Mouse (Mus musculus): ENCODE data around the gene Bcar3.

Bcar3 gene

DNA sequence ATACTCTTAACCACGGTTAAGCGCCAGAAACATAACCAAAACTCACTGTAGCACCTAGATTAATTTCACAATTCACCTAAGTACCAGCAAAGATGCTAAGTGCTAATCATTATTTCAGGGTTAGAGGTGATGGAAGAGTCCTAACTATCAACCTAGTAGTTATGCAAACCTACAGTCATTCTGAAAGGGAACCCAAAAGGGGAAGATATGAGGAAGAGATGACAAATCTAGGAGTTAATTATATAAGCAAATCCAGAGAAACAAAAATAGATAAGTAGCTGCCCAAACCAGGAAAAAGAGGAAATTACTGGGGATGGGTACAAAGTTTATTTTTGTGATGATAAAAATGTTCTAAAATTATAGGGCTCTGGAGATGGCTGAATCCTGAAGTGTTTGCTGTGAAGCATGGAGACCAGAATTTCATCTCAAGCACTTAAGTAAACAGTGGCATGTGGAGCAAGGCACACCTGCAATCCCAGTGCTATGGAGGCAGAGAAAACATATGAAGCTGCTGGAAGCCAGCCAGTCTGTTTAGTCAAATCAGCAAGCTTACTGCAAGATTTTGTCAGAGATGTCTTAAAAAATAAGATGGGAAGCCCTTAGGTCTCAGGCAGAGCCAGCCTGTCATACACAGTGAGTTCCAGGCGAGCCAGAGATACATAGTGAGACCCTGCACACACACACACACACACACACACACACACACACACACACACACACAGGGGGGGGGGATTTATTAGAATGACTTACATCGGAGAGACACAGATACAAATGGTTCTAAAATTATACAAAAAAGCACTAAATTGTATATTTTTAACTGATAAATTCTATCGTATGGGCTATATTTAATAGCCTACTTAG, 279.7 kb downstream of the Bcar3 start:
- DNase-seq (ENCODE audit: low spot score), result no peak

DNA sequence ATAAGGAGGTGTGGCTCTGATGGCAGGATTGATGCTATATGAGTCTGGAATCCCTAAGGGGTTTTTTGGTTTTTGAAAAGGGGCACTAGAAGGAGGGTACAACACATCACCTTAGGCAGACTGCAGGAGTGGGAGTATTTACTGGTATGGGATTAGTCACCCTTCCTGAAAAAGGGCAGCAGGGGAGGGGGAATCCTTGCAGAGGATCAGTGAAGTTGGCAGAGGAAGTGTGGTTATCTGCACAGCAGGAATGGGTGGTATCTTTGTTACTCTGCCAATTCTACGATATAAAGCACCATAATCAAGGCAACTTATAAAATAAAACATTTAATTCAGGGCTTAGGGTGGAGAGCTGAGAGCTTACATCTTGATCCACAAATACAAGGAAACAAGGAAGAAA, 281.0 kb downstream of the Bcar3 start:
- no peak for DNase-seq (ENCODE audit: low spot score)

DNA sequence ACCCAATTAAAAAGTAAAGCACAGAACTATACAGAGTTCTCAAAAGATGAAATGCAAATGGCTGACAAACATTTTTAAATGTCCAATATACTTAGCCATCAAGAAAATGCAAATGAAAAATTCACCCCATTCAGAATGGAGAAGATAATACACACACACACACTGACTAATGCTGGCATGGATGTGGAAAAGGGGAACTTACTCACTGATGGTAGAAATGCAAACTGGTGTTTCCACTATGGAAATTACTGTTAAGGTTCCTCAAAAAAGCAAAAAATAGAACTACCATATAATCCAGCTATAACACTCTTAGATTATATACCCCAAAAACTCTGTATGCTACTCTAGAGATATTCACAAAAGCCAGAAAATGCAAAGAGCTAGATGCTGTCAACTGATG, 283.4 kb downstream of the Bcar3 start:
- DNase-seq (ENCODE audit: low spot score), result no peak

All from spleen, adult 12 weeks (tissue).